Mouse (Mus musculus) right cerebral cortex, postnatal 25 days (tissue): ENCODE data around the gene Mfap5.
A peak's percentile ranks its signal among the peaks of the same experiment; 100 is the strongest.
"Not testable (repeated sequence)": the region's sequence is repeated elsewhere in the genome, so short reads cannot be mapped to it uniquely, and the experiment has no call there.

Experiments used
- DNase-seq: peaks from one replicate; pipeline ENCODE4 v3.0.0; 2022

Mfap5 gene

GRCm38 (mm10) chr6:122514312-122514711 is 8.7 kb downstream of the Mfap5 start:
- no peak for DNase-seq

GRCm38 (mm10) chr6:122515762-122516161 is 10.1 kb downstream of the Mfap5 start:
- DNase-seq = not testable (repeated sequence)

GRCm38 (mm10) chr6:122517668-122518067 is 12.0 kb downstream of the Mfap5 start:
- DNase-seq = no peak

GRCm38 (mm10) chr6:122519384-122519783 is 13.7 kb downstream of the Mfap5 start:
- DNase-seq = no peak

- no peak for DNase-seq
Measured at GRCm38 (mm10) chr6:122522595-122522994, 16.9 kb downstream of the Mfap5 start.

- no peak for DNase-seq
Measured at GRCm38 (mm10) chr6:122523289-122523688, 17.6 kb downstream of the Mfap5 start.

GRCm38 (mm10) chr6:122527596-122527995 is 22.0 kb downstream of the Mfap5 start:
- DNase-seq = no peak

- no peak for DNase-seq
Measured at GRCm38 (mm10) chr6:122528136-122528535, 22.5 kb downstream of the Mfap5 start.

- no peak for DNase-seq
Measured at GRCm38 (mm10) chr6:122531466-122532174, 26.0 kb downstream of the Mfap5 start.

GRCm38 (mm10) chr6:122532883-122533302 is 27.2 kb downstream of the Mfap5 start:
- DNase-seq = no peak

GRCm38 (mm10) chr6:122534032-122534431 is 28.4 kb downstream of the Mfap5 start:
- no peak for DNase-seq

- no peak for DNase-seq
Measured at GRCm38 (mm10) chr6:122539564-122539963, 33.9 kb downstream of the Mfap5 start.

GRCm38 (mm10) chr6:122542459-122542858 is 36.8 kb downstream of the Mfap5 start:
- not testable (repeated sequence) for DNase-seq

GRCm38 (mm10) chr6:122543574-122543973 is 37.9 kb downstream of the Mfap5 start:
- no peak for DNase-seq

GRCm38 (mm10) chr6:122544672-122545071 is 39.0 kb downstream of the Mfap5 start:
- DNase-seq = no peak

GRCm38 (mm10) chr6:122545289-122545882 is 39.7 kb downstream of the Mfap5 start:
- DNase-seq = no peak

GRCm38 (mm10) chr6:122545948-122546347 is 40.3 kb downstream of the Mfap5 start:
- no peak for DNase-seq

- DNase-seq = no peak
Measured at GRCm38 (mm10) chr6:122553606-122554005, 48.0 kb downstream of the Mfap5 start, which contains the start of gene Aicda. TSS of gene Aicda (plus strand) at chr6:122553801.

GRCm38 (mm10) chr6:122554102-122554501 is 48.5 kb downstream of the Mfap5 start:
- DNase-seq = no peak

- DNase-seq = no peak
Measured at GRCm38 (mm10) chr6:122555266-122555665, 49.6 kb downstream of the Mfap5 start.

GRCm38 (mm10) chr6:122556959-122557561 is 51.4 kb downstream of the Mfap5 start:
- DNase-seq = peak; percentile 55

GRCm38 (mm10) chr6:122560427-122560826 is 54.8 kb downstream of the Mfap5 start:
- DNase-seq = peak; percentile 57

- DNase-seq = no peak
Measured at GRCm38 (mm10) chr6:122561005-122561404, 55.4 kb downstream of the Mfap5 start.

GRCm38 (mm10) chr6:122562463-122562862 is 56.8 kb downstream of the Mfap5 start:
- peak; percentile 52 for DNase-seq
